Mouse (Mus musculus) cerebellum, adult 9-10 months (tissue): ENCODE results near the gene Dock1.

Experiments
- DNase-seq: peaks from one replicate; pipeline ENCODE4 v3.0.0; 2022

The Dock1 gene

GRCm38 (mm10) chr7:134696126-134696979 lies 25.9 kb downstream of the Dock1 start:
- DNase-seq: no peak

GRCm38 (mm10) chr7:134697479-134697878 lies 27.0 kb downstream of the Dock1 start:
- no peak for DNase-seq

DNA sequence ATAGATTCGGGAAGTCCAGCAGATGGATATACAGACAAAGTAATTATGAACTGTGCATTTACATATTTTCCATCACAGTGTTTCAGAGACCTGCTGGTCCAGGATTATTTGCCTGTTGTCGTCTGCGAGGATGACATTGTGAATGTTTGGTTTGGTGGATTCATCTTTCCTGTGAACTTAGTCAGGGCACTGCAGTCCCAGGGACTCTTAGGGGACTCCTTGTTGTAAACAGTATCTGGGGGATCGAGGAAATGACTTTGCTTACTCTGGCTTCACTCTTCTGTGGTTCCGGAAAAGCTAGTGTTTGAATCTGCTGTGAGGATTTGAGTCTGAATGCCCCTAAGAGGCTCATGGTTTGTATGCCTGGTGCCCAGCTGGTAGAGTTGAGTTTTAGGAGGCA lies 27.8 kb downstream of the Dock1 start:
- no peak for DNase-seq

DNA sequence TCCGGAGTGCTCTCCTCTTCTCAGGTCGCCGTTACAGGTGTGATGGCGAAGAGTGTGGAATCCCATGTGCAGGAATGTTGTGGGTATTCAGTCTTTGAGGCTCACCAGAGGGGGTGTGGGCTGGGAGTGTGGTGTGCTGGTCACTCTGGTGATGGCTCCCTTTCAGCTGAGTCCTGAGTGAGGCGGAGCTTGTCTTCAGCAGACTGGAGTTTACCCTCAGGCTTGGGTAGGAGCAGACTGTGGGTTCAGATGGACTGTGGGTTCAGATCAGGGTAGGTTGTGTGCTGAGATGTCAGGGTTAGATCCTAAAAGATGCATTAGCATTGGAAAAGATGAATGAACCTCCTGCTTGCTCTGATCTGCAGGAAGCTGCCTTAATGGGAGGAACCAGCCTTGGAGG lies 29.5 kb downstream of the Dock1 start:
- DNase-seq: no peak

DNA sequence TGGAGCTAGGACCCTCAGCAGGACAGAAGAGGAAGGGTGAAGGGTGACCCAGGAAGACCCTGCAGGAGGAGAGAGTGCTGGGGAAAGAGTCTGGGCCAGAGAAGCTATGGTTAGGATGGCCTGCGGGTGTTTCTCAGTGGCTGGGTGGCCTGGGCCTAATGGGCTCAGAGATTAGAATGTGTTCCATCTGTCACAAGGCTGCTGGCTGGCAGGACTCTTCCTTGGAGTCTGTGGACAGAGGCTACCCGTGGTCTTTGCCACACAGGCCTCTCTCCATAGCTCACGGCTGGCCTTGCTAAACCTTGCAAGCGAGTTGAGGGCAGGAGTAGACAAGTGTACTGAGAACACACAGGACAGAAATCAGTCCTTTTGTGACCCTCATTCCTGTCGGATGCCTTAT lies 32.0 kb downstream of the Dock1 start:
- DNase-seq: no peak

GRCm38 (mm10) chr7:134703704-134704103 lies 33.2 kb downstream of the Dock1 start:
- DNase-seq: no peak

GRCm38 (mm10) chr7:134709226-134709853 lies 38.9 kb downstream of the Dock1 start:
- DNase-seq: peak; percentile 30

GRCm38 (mm10) chr7:134711576-134711975 lies 41.1 kb downstream of the Dock1 start:
- DNase-seq: no peak

DNA sequence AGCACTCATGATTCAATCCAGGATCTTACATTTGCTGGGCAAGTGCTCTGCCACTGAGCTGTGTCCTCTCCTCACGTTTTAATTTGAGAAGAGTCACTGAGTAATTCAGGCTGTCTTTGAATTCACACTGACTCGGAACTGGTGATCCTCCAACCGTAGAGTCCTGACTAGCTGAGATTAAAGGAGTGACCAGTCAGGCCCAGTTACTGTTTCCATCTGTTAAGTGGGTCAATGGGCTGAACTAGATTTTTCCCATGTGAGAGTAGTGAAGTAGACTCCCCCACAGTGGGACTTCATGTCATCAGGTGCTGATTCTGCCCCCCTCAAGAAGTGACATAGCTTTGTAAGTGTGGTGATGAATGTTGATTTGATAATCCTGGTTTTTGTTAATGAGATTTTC lies 49.0 kb downstream of the Dock1 start:
- DNase-seq: no peak

DNA sequence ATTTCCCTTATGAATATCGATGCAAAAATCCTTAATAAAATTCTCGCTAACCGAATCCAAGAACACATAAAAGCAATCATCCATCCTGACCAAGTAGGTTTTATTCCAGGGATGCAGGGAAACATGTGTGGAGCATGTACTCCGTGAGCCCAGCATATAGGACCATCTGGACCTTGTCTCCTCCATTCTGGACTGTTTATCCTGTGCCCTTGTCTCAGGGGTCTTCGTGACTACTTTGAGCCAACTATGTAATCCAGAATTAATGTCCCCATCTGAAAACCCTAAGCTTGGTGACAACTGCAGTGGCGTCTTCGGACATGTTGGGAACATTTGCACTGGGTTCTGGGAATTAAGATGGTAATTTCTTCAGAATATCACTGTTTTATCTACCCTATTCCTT lies 51.9 kb downstream of the Dock1 start:
- DNase-seq: no peak

GRCm38 (mm10) chr7:134722955-134723354 lies 52.5 kb downstream of the Dock1 start:
- DNase-seq: no peak

GRCm38 (mm10) chr7:134723509-134723908 lies 53.1 kb downstream of the Dock1 start:
- no peak for DNase-seq

DNA sequence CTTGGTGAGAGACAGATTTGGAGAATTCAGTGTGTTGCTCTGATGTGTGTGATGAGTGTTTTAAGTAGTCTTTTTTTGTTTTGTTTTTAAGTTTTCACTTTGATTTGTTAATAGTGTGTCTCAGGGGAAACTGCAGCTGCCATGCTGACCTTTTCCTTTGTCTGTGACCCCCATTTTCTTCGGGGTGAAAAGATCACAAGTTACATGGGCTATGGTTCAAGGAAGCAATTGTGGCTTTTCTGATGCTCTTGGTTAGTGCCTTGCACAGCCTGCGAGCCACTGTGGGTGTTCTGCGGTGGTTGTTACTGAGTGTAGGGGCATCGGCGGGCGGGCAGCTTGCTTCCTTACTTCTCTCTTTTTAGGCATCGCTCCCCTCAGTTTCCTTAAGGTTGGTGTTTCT lies 54.4 kb downstream of the Dock1 start:
- no peak for DNase-seq

DNA sequence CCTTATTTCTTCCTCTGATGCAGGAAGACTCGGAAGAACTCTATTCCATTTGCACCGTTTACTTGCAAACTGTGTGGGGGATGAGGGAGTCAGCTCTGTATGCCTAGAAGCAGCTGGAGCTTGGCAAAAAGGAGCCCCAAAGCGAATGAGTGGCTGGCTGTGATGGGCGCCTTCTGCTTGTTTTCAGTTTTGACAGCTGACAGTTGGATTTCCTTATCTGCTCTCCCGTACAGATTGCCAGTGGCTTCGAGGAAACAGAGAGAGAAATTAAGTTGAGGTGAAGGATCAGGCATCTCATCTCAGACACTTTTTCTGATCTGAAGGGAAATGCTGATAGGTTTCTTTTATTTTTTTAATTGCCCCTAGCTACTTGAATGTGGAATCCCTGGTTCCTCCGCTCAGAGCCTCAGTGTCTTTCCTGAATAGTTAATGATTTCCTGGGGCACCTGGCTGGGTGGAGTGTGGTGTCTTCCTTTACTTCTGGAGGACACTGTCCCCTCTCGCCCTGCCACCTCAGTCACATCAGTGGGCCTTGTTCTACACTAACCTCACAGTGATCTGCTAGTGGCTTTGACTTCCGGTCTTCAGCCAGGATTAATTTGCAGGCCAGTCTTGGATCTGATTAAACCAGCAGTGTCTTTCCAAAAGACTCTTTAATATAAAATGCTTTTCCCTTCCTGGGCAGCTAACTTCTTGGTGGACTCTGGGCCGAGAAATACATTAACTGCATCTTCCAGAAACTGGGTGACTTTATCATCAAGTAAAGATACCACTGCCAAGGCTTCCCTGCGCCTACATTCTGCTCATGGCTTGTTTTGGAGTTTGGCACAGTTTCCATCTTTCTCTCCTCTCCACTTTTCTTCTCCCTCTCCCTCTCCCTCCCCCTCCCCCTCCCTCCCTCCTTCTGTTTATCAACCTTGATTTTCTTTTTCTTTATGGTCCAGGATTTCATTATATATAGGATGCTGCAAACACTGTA lies 55.4 kb downstream of the Dock1 start:
- no peak for DNase-seq

GRCm38 (mm10) chr7:134726530-134727258 lies 56.2 kb downstream of the Dock1 start:
- DNase-seq: no peak

- no peak for DNase-seq
Observed at GRCm38 (mm10) chr7:134729348-134729747, 58.9 kb downstream of the Dock1 start.

DNA sequence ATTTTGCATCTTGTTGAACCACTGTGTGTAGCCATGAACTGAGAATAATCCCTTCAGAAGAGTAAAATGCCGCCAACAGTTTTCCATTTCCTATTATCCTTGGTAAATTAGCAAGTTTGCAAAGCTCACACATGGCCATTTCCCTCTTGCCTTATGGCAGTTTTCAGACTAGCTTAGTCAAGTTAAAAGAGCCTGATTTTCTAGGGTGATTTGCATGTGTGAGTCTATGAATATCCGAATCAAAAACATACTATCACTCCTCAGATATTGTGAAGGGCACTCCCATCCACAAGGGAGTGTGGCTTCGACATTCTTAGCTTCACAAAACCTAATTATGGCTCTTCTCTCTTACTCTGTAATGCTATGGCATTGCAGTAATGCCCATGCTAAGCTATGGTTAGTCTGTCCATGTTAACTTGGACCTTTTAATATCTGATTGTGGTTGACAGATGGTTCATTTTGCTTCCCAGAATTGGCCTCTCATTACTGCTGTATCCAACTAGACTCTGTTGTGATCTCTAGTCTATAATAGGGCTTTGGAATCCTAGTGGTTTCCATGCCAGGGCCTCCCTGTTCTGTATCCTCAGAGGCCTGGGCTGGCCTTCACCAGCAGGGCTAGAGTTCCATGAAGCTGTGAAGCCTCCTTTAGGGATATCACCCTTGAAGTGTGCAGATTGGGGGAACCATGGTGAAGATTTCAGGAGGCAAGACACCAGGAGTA lies 60.1 kb downstream of the Dock1 start:
- no peak for DNase-seq

DNA sequence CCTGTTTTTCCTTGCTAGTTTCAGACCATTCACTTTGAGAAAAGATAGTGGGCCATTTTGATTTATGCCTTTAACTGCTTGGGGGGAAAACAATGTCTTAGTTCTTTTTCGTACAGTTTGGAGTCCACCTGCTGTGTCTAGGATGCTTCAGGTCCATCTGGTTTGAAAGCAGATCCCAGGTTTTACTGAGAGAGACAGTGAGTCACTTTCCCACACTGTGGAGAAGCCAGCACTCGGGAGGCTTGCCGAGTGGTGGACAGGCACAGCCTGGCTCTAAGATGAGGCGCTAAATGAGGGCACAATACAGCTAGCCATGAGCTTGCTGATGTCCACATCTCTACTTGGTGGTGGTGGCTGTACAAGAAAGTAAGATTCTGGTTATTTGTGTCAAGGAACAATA lies 76.6 kb downstream of the Dock1 start:
- DNase-seq: no peak

GRCm38 (mm10) chr7:134748376-134748775 lies 77.9 kb downstream of the Dock1 start:
- DNase-seq: no peak

- no peak for DNase-seq
Observed at GRCm38 (mm10) chr7:134749613-134750012, 79.2 kb downstream of the Dock1 start.

DNA sequence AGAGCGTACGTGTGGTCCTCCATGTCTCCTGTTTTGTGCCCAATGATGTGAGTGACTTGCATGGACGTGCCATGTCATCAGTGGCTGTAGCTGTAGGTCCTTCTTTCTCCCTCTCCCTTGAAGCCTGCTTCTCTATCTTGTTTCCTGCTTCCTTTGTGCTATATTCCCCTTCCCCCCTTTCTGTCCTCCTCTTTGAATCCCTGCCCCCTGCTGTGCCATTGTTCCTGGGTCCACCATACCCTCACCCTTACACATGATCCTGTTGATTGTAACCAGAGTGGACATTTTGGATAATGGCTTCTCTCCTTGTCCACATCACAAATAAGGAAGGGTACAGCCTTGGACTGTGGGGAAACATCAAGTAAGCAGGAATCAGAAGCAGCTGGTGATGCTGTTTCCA lies 81.0 kb downstream of the Dock1 start:
- no peak for DNase-seq

DNA sequence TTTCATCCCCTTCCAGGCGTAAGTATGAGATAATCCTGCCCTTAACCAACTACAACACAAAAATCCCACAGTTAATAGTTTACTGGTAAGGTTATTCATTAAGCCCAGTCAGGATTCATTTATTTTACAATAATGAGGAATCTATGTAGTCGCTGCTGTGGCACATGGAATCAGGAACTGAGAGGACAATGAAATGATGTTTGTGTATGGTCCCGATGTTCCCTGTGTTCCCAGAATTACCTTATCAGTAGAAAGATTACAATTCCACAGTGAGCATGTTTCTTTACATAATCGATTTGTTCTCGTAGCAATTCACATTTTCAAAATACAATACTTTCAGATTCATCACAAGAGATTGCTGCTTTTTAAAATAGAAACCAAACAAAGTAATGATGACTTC lies 83.0 kb downstream of the Dock1 start:
- no peak for DNase-seq
